Mouse (Mus musculus) Patski (cell line): ENCODE results near the gene Podnl1. TPM values are rescaled to one million over a fixed set of nuclear protein-coding genes. Genes with fewer than 3 reads are reported as not detected.

Source experiments
- ATAC-seq: fragments of 100-300 bp; one replicate; pipeline ENCODE4 v1.8.0; 2021
- CTCF ChIA-PET: fragments of 350-600 bp; sonication (Branson Sonifier 250); formaldehyde crosslinking; loops from one replicate; lab custom pipeline; 2022; ENCODE audit warnings: inconsistent platforms; lab: Charles Lee
- POLR2A ChIA-PET: fragments of 350-600 bp; sonication (Branson Sonifier 250); formaldehyde crosslinking; loops from one replicate; lab custom pipeline; 2022; ENCODE audit warnings: antibody characterized with exemption, inconsistent platforms; lab: Charles Lee
- DNase-seq: peaks from one replicate; pipeline ENCODE4 v3.0.0-alpha.2; 2011; ENCODE audit warnings: low read depth, low spot score
- H3K27me3 ChIP-seq: fragments of 371-371 bp; one replicate; pipeline ENCODE4 v1.5.1; 2021
- CTCF ChIP-seq: fragments of 100-300 bp; IDR thresholded peaks from one replicate; pipeline ENCODE4 v1.5.1; 2021
- in situ Hi-C: fragments of 300-500 bp; cut with MboI; formaldehyde crosslinking; loops from 3 replicates; pipeline ENCODE4 v1.11.1; 2018; ENCODE audit warnings: low pct_unique_long_range_greater_than_20kb, mixed read lengths
- polyA plus RNA-seq: library from polyadenylated mRNA; unstranded; gene quantifications from one replicate; pipeline ENCODE4 v1.2.3, GENCODE M21; 2021

Gene Podnl1
- polyA plus RNA-seq, 1 experiment from 2014 or later = 4.9 TPM

- in situ Hi-C loops = no loop called here
- ATAC-seq (no peak), DNase-seq (no peak)
- H3K27me3 ChIP-seq = no peaks in the 10 kb centered on the region
- TF ChIP-seq CTCF = no peak
- ChIA-PET CTCF (interaction anchor here (1.4 to 2.8 kb wide), 3 partner anchors 9 to 18 kb away, joined by 3 to 11 read pairs (median 5); no protein-coding TSS in a partner anchor), POLR2A (interaction anchor here (1.2 to 1.4 kb wide), 2 partner anchors 12 to 14 kb away, joined by 3 read pairs; no protein-coding TSS in a partner anchor)
These were observed 953 bp downstream of the Podnl1 start for GRCm38 (mm10) chr8:84126742-84127141.

- no peak for ATAC-seq
- ChIA-PET POLR2A (interaction anchor here (1.4 kb wide), 1 partner anchor 13 kb away, joined by 3 read pairs; no protein-coding TSS in a partner anchor), CTCF (interaction anchor here (1.4 to 2.8 kb wide), 3 partner anchors 8 to 17 kb away, joined by 3 to 11 read pairs (median 5); no protein-coding TSS in a partner anchor)
- no peak for TF ChIP-seq CTCF
- in situ Hi-C loops = no loop called here
- no peak for DNase-seq
- no peaks in the 10 kb centered on the region for H3K27me3 ChIP-seq
These were observed 1.6 kb downstream of the Podnl1 start for GRCm38 (mm10) chr8:84127202-84127901.

DNA sequence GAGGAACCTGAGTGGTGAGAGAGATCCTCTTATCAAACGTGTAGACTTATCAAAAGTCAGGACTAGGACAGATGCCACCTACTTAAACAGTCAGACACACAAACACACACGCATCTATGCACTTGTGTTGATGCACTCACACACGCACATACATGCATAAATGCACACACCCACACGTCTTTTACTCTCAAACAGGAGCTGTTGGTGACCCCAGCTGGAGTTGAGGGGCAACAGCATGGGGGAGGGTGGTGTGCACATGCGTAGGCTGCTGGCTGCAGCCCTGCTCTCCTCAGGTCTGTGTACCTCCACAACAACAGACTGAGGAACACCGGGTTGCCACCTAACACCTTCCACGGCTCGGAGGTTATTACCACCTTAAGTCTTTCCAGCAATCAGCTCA, 2.5 kb downstream of the Podnl1 start:
- no peak for TF ChIP-seq CTCF
- no peaks in the 10 kb centered on the region for H3K27me3 ChIP-seq
- in situ Hi-C loops = no loop called here
- ChIA-PET POLR2A (interaction anchor here (0.6 kb wide), 1 partner anchor 56 kb away, joined by 3 read pairs; no protein-coding TSS in a partner anchor), CTCF (interaction anchor here (1.0 kb wide), 1 partner anchor 46 kb away, joined by 3 read pairs; no protein-coding TSS in a partner anchor)
- DNase-seq (no peak), ATAC-seq (no peak)

GRCm38 (mm10) chr8:84130806-84131205, 5.0 kb downstream of the Podnl1 start:
- in situ Hi-C loops = no loop called here
- no peaks in the 10 kb centered on the region for H3K27me3 ChIP-seq
- DNase-seq (no peak), ATAC-seq (no peak)
- ChIA-PET CTCF (interaction anchor here (1.3 kb wide), 1 partner anchor 92 kb away, joined by 4 read pairs; no protein-coding TSS in a partner anchor), POLR2A (interaction anchor here (0.6 to 1.2 kb wide), 4 partner anchors 8 to 43 kb away, joined by 3 to 6 read pairs (median 4); no protein-coding TSS in a partner anchor)
- TF ChIP-seq CTCF = no peak

GRCm38 (mm10) chr8:84132225-84132624, 6.4 kb downstream of the Podnl1 start:
- in situ Hi-C loops = no loop called here
- no peaks in the 10 kb centered on the region for H3K27me3 ChIP-seq
- DNase-seq (no peak), ATAC-seq (no peak)
- POLR2A ChIA-PET = no interaction called here
- CTCF ChIA-PET = interaction anchor here (1.1 to 1.8 kb wide), 2 partner anchors 12 to 14 kb away, joined by 3 to 4 read pairs; no protein-coding TSS in a partner anchor
- no peak for TF ChIP-seq CTCF

- in situ Hi-C loops = no loop called here
- DNase-seq (no peak), ATAC-seq (no peak)
- no peak for TF ChIP-seq CTCF
- POLR2A ChIA-PET = interaction anchor here (0.6 kb wide), 1 partner anchor 135 kb away, joined by 3 read pairs; no protein-coding TSS in a partner anchor
- CTCF ChIA-PET = no interaction called here
- H3K27me3 ChIP-seq = no peaks in the 10 kb centered on the region
These were observed 12.1 kb downstream of the Podnl1 start for GRCm38 (mm10) chr8:84137848-84138247.

- CTCF ChIA-PET = interaction anchor here (1.0 kb wide), 1 partner anchor 14 kb away, joined by 3 read pairs; no protein-coding TSS in a partner anchor
- in situ Hi-C loops = no loop called here
These were observed 15.0 kb downstream of the Podnl1 start for GRCm38 (mm10) chr8:84140838-84141237.

DNA sequence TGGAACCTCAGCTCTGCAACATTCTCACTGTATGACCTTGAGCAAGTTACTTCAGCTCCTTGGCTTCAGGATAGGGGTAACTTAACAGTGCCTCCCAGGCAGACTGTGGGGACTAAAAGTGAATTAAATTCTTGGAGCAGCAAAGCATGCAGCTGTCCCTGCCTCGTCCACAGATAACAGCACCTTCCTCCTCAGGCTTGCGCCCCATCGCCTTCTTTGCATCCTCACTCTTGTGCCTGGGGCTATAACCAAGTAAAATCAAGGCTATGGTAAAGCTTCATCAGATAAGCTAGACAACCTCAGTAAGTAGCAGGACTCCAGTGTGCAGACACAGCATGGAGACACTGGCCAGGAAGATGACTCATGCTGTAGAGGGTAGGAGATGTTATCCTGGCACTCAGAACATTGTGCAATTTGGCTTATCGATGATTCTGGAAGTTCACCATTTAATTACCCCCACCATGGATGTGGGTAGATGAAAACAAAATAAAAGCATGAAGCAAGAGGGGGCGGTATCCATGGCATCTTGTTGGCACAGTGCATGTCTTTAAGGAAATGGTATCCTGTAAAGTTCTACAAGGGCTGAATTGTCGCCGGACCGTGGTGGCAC, 19.0 kb downstream of the Podnl1 start:
- ATAC-seq = no peak
- POLR2A ChIA-PET = no interaction called here
- in situ Hi-C loops = no loop called here
- no peaks in the 10 kb centered on the region for H3K27me3 ChIP-seq
- TF ChIP-seq CTCF = no peak
- CTCF ChIA-PET = interaction anchor here (0.9 to 1.8 kb wide), 3 partner anchors 12 to 18 kb away, joined by 3 to 6 read pairs (median 5); no protein-coding TSS in a partner anchor
- no peak for DNase-seq

More at GRCm38 (mm10) chr8:84140838-84141237, 15.0 kb downstream of the Podnl1 start:
- POLR2A ChIA-PET = interaction anchor here (0.7 to 1.5 kb wide), 2 partner anchors 11 to 15 kb away, joined by 3 to 5 read pairs; partner anchors contain the start of gene Podnl1
- no peak for TF ChIP-seq CTCF
- no peak for ATAC-seq
- DNase-seq = no peak
- H3K27me3 ChIP-seq = no peaks in the 10 kb centered on the region

DNA sequence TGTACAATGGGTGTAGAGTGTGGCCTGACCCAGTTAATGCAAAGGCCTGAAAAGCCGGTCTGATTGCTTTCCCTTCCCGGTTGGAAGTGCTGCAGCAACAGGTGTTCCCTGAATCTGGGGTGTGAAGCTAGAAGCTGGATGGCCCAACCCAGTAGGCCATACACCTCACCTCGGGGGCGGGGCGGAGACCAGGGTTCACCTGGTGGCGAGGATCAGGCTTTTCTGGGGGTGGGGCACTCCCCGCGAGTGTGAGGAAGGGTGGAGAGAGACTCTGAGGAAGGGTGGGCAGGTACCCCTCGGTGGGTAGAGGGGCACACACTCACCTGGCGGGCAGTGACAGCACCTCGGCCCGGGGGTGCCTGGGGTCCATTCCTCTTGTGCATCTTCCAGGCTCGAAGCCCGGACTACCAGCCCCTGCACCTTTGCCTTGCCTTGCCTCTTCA, 21.6 kb downstream of the Podnl1 start:
- ATAC-seq (peak; percentile 32), DNase-seq (no peak)
- no peak for TF ChIP-seq CTCF
- no peaks in the 10 kb centered on the region for H3K27me3 ChIP-seq
- in situ Hi-C loops = no loop called here
- POLR2A ChIA-PET = interaction anchor here (0.6 kb wide), 1 partner anchor 38 kb away, joined by 4 read pairs; no protein-coding TSS in a partner anchor
- CTCF ChIA-PET = interaction anchor here (1.0 kb wide), 1 partner anchor 10 kb away, joined by 3 read pairs; no protein-coding TSS in a partner anchor
